Mouse (Mus musculus) stomach, postnatal 0 days (tissue): Measurements from ENCODE around the gene Cers6. TPM values are rescaled to one million over a fixed set of nuclear protein-coding genes. Genes with fewer than 3 reads are reported as not detected.

Experiments
- ATAC-seq: fragments of 200-750 bp; cut with Nextera tagmentation; 2 replicates; pipeline ENCODE4 v1.8.0; 2017; ENCODE audit not compliant: low FRiP score, low TSS enrichment
- DNase-seq: peaks from one replicate; pipeline ENCODE4 v3.0.0-alpha.2; 2016; ENCODE audit warnings: low spot score
- H3K27ac ChIP-seq: fragments of 300-500 bp; sonication (generic); replicated peaks from 2 replicates; pipeline ENCODE4 v1.5.1; 2014; ENCODE audit warnings: mild to moderate bottlenecking, control low read depth
- H3K27me3 ChIP-seq: fragments of 300-500 bp; sonication (generic); 2 replicates; pipeline ENCODE4 v1.6.1; 2014; ENCODE audit warnings: low read length; ENCODE audit not compliant: control insufficient read depth, insufficient read depth
- H3K36me3 ChIP-seq: fragments of 300-500 bp; sonication (generic); 2 replicates; pipeline ENCODE4 v1.6.1; 2014; ENCODE audit warnings: low read length, mixed read lengths; ENCODE audit not compliant: control insufficient read depth, insufficient read depth
- H3K4me1 ChIP-seq: fragments of 300-500 bp; sonication (generic); replicated peaks from 2 replicates; pipeline ENCODE4 v1.6.1; 2014; ENCODE audit warnings: antibody characterized with exemption; ENCODE audit not compliant: control insufficient read depth, insufficient read depth
- H3K4me2 ChIP-seq: fragments of 300-500 bp; sonication (generic); replicated peaks from 2 replicates; pipeline ENCODE4 v1.6.1; 2014; ENCODE audit warnings: low read depth, mild to moderate bottlenecking, control low read depth, moderate library complexity
- H3K4me3 ChIP-seq: fragments of 300-500 bp; sonication (generic); 2 replicates; pipeline ENCODE4 v1.5.1; 2014; ENCODE audit warnings: low read depth, low read length, control low read depth
- H3K9ac ChIP-seq: fragments of 300-500 bp; sonication (generic); 2 replicates; pipeline ENCODE4 v1.6.1; 2014; ENCODE audit warnings: mild to moderate bottlenecking, low read length, control low read depth, mixed read lengths
- H3K9me3 ChIP-seq: fragments of 300-500 bp; sonication (generic); 2 replicates; pipeline ENCODE4 v1.6.1; 2016; ENCODE audit warnings: low read length; ENCODE audit not compliant: control insufficient read depth
- CTCF ChIP-seq: IDR thresholded peaks from 2 replicates; pipeline ENCODE4 v1.5.1; 2016; ENCODE audit warnings: antibody characterized with exemption, low read depth, mild to moderate bottlenecking, moderate library complexity
- EP300 ChIP-seq: optimal IDR thresholded peaks from 2 replicates; pipeline ENCODE3; 2016; ENCODE audit warnings: antibody characterized with exemption
- WGBS: fragments of 180-500 bp; shearing (Covaris S2); extraction: QIAGEN DNeasy Blood & Tissue Kit; methylation state at CpG from one replicate; pipeline ENCODE4 v1.1.7; 2014; 5-methylcytosine and 5-hydroxymethylcytosine counted together
- polyA plus RNA-seq: library from polyadenylated mRNA; unstranded; fragments of >200 nt; fragmentation: Nextera tagmentation; extraction: Ambion mirVana; gene quantifications from 2 replicates; pipeline ENCODE4 v1.2.1, GENCODE M21; 2015

Cers6 gene
- polyA plus RNA-seq, 1 experiment from 2014 or later, result 8.0 TPM

GRCm38 (mm10) chr2:69109246-69109645 is 248.0 kb downstream of the Cers6 start:
- no peak overlapping the region for H3K4me3 ChIP-seq
- no peak overlapping the region for H3K27ac ChIP-seq
- 60% methylated on average over 5 of the region's 5 CpGs for WGBS
- H3K4me2 ChIP-seq, result no peak overlapping the region
- no peaks in the 10 kb centered on the region for H3K4me1 ChIP-seq
- no peak for TF ChIP-seq EP300
- no peak for TF ChIP-seq CTCF
- no peak overlapping the region for H3K9ac ChIP-seq
- H3K27me3 ChIP-seq, result no peaks in the 10 kb centered on the region
- H3K36me3 ChIP-seq, result no peaks in the 10 kb centered on the region
- DNase-seq, result no peak
- ATAC-seq, result no peak
- no peaks in the 10 kb centered on the region for H3K9me3 ChIP-seq

GRCm38 (mm10) chr2:69109710-69110109 is 248.5 kb downstream of the Cers6 start:
- Histone ChIP-seq H3K27ac (no peak overlapping the region), H3K4me2 (no peak overlapping the region), H3K36me3 (no peaks in the 10 kb centered on the region), H3K27me3 (no peaks in the 10 kb centered on the region), H3K9me3 (no peaks in the 10 kb centered on the region), H3K4me3 (no peak overlapping the region), H3K9ac (no peak overlapping the region), H3K4me1 (no peaks in the 10 kb centered on the region)
- ATAC-seq, result no peak
- DNase-seq, result no peak
- 47% methylated on average over 7 of the region's 7 CpGs for WGBS
- TF ChIP-seq CTCF, result no peak

- WGBS, result 87% methylated on average over 5 of the region's 5 CpGs
- H3K27me3 ChIP-seq, result no peaks in the 10 kb centered on the region
- no peak overlapping the region for H3K4me2 ChIP-seq
- no peaks in the 10 kb centered on the region for H3K9me3 ChIP-seq
- ATAC-seq (no peak), DNase-seq (no peak)
- H3K4me1 ChIP-seq, result no peaks in the 10 kb centered on the region
- H3K4me3 ChIP-seq, result no peak overlapping the region
- H3K27ac ChIP-seq, result no peak overlapping the region
- no peak overlapping the region for H3K9ac ChIP-seq
- no peaks in the 10 kb centered on the region for H3K36me3 ChIP-seq
- TF ChIP-seq CTCF (peak; percentile 26), EP300 (no peak)
Observed at GRCm38 (mm10) chr2:69112609-69113008, 251.4 kb downstream of the Cers6 start.

GRCm38 (mm10) chr2:69113829-69114547 is 252.7 kb downstream of the Cers6 start:
- TF ChIP-seq EP300 (no peak), CTCF (no peak)
- H3K27ac ChIP-seq, result no peak overlapping the region
- 49% methylated on average over 10 of the region's 10 CpGs for WGBS
- no peaks in the 10 kb centered on the region for H3K36me3 ChIP-seq
- no peaks in the 10 kb centered on the region for H3K9me3 ChIP-seq
- H3K4me3 ChIP-seq, result no peak overlapping the region
- H3K4me2 ChIP-seq, result no peak overlapping the region
- no peaks in the 10 kb centered on the region for H3K4me1 ChIP-seq
- ATAC-seq, result no peak
- no peaks in the 10 kb centered on the region for H3K27me3 ChIP-seq
- DNase-seq, result no peak
- no peak overlapping the region for H3K9ac ChIP-seq

- no peaks in the 10 kb centered on the region for H3K27me3 ChIP-seq
- no peak overlapping the region for H3K9ac ChIP-seq
- no peak overlapping the region for H3K27ac ChIP-seq
- no peak overlapping the region for H3K4me3 ChIP-seq
- ATAC-seq, result no peak
- no peaks in the 10 kb centered on the region for H3K36me3 ChIP-seq
- no peak for DNase-seq
- TF ChIP-seq EP300 (no peak), CTCF (no peak)
- 89% methylated on average over 3 of the region's 3 CpGs for WGBS
- no peak overlapping the region for H3K4me2 ChIP-seq
- no peaks in the 10 kb centered on the region for H3K4me1 ChIP-seq
- no peaks in the 10 kb centered on the region for H3K9me3 ChIP-seq
Observed at GRCm38 (mm10) chr2:69115921-69116320, 254.7 kb downstream of the Cers6 start.

- TF ChIP-seq EP300, result no peak
- no peak for TF ChIP-seq CTCF
- no peak overlapping the region for H3K9ac ChIP-seq
- no peak overlapping the region for H3K4me3 ChIP-seq
- no peak overlapping the region for H3K4me2 ChIP-seq
- DNase-seq, result no peak
- H3K9me3 ChIP-seq, result no peaks in the 10 kb centered on the region
- ATAC-seq, result no peak
- 77% methylated on average over 4 of the region's 4 CpGs for WGBS
- no peaks in the 10 kb centered on the region for H3K27me3 ChIP-seq
- H3K27ac ChIP-seq, result no peak overlapping the region
- no peaks in the 10 kb centered on the region for H3K36me3 ChIP-seq
- H3K4me1 ChIP-seq, result no peaks in the 10 kb centered on the region
Observed at GRCm38 (mm10) chr2:69116767-69117166, 255.5 kb downstream of the Cers6 start.
